Mouse (Mus musculus) liver, embryonic 14.5 days (tissue): ENCODE data around the gene Fgfr2.

Experiments
- CTCF ChIP-seq: IDR thresholded peaks from 2 replicates; pipeline ENCODE4 v1.5.1; 2016; ENCODE audit warnings: antibody characterized with exemption, low read depth, control low read depth
- EP300 ChIP-seq: IDR thresholded peaks from 2 replicates; pipeline ENCODE4 v1.6.1; 2016; ENCODE audit warnings: antibody characterized with exemption, low read depth

- TF ChIP-seq EP300 (no peak), CTCF (no peak)
Observed at GRCm38 (mm10) chr7:130492026-130492425, 2631.1 kb downstream of the Fgfr2 start.
